Mouse (Mus musculus) spleen, adult 18-20 months (tissue): ENCODE data around the gene Gm20388.

Source experiments
- DNase-seq, 2 experiments: peaks; one replicate each; pipeline ENCODE4 v3.0.0; 2022; ENCODE audit warnings: mixed read lengths in 2 of 2

The Gm20388 gene

GRCm38 (mm10) chr8:121451404-121452076, 1540.9 kb downstream of the Gm20388 start:
- DNase-seq, result no peak

GRCm38 (mm10) chr8:121454737-121455136, 1544.1 kb downstream of the Gm20388 start:
- no peak for DNase-seq

GRCm38 (mm10) chr8:121461192-121461591, 1550.6 kb downstream of the Gm20388 start:
- DNase-seq, result no peak

GRCm38 (mm10) chr8:121462092-121462491, 1551.5 kb downstream of the Gm20388 start:
- DNase-seq, result no peak

GRCm38 (mm10) chr8:121468083-121469071, 1557.7 kb downstream of the Gm20388 start:
- DNase-seq, result no peak

GRCm38 (mm10) chr8:121474161-121474897, 1563.7 kb downstream of the Gm20388 start:
- DNase-seq, result no peak

- no peak for DNase-seq
Measured at GRCm38 (mm10) chr8:121474898-121475284, 1564.2 kb downstream of the Gm20388 start.

- DNase-seq, result no peak
Measured at GRCm38 (mm10) chr8:121477851-121478547, 1567.4 kb downstream of the Gm20388 start.

- no peak for DNase-seq
Measured at GRCm38 (mm10) chr8:121479144-121479543, 1568.5 kb downstream of the Gm20388 start.

GRCm38 (mm10) chr8:121480411-121481031, 1569.9 kb downstream of the Gm20388 start:
- DNase-seq, result no peak

- DNase-seq, result no peak
Measured at GRCm38 (mm10) chr8:121484072-121484782, 1573.6 kb downstream of the Gm20388 start.

GRCm38 (mm10) chr8:121491633-121492032, 1581.0 kb downstream of the Gm20388 start:
- no peak for DNase-seq

- no peak for DNase-seq
Measured at GRCm38 (mm10) chr8:121497621-121498020, 1587.0 kb downstream of the Gm20388 start.

- DNase-seq, result no peak
Measured at GRCm38 (mm10) chr8:121511751-121512150, 1601.1 kb downstream of the Gm20388 start.

GRCm38 (mm10) chr8:121513429-121513828, 1602.8 kb downstream of the Gm20388 start:
- peak; percentile 37 to 73 for DNase-seq

- DNase-seq, result no peak
Measured at GRCm38 (mm10) chr8:121525111-121525818, 1614.6 kb downstream of the Gm20388 start.

- DNase-seq, result no peak
Measured at GRCm38 (mm10) chr8:121526811-121527550, 1616.3 kb downstream of the Gm20388 start.

GRCm38 (mm10) chr8:121527751-121528150, 1617.1 kb downstream of the Gm20388 start:
- DNase-seq, result no peak

GRCm38 (mm10) chr8:121528790-121529189, 1618.1 kb downstream of the Gm20388 start:
- no peak for DNase-seq

- no peak for DNase-seq
Measured at GRCm38 (mm10) chr8:121530639-121531038, 1620.0 kb downstream of the Gm20388 start.
